Mouse (Mus musculus) stomach, embryonic 16.5 days (tissue): ENCODE results near the gene Sec16a. TPM values are rescaled to one million over a fixed set of nuclear protein-coding genes. Genes with fewer than 3 reads are reported as not detected.

ENCODE experiments used
- ATAC-seq: fragments of 200-750 bp; cut with Nextera tagmentation; 2 replicates; pipeline ENCODE4 v1.8.0; 2017; ENCODE audit warnings: moderate number of reproducible peaks, moderate TSS enrichment; ENCODE audit not compliant: insufficient read depth, low FRiP score
- H3K27ac ChIP-seq: fragments of 300-500 bp; sonication (generic); 2 replicates; pipeline ENCODE4 v1.5.1; 2014; ENCODE audit warnings: low read length
- H3K27me3 ChIP-seq: fragments of 300-500 bp; sonication (generic); 2 replicates; pipeline ENCODE4 v1.6.1; 2014; ENCODE audit warnings: low read length, control low read depth, mixed read lengths; ENCODE audit not compliant: control insufficient read depth, insufficient read depth
- H3K36me3 ChIP-seq: fragments of 300-500 bp; sonication (generic); 2 replicates; pipeline ENCODE4 v1.6.1; 2014; ENCODE audit warnings: low read length; ENCODE audit not compliant: control insufficient read depth, insufficient read depth
- H3K4me1 ChIP-seq: fragments of 300-500 bp; sonication (generic); 2 replicates; pipeline ENCODE4 v1.6.1; 2014; ENCODE audit warnings: low read length, control low read depth, mixed read lengths; ENCODE audit not compliant: control insufficient read depth, insufficient read depth
- H3K4me2 ChIP-seq: fragments of 300-500 bp; sonication (generic); 2 replicates; pipeline ENCODE4 v1.6.1; 2014; ENCODE audit warnings: low read depth, low read length, mixed read lengths
- H3K4me3 ChIP-seq: fragments of 300-500 bp; sonication (generic); replicated peaks from 2 replicates; pipeline ENCODE4 v1.5.1; 2014; ENCODE audit warnings: mild to moderate bottlenecking, low read length
- H3K9ac ChIP-seq: fragments of 300-500 bp; sonication (generic); 2 replicates; pipeline ENCODE4 v1.6.1; 2014; ENCODE audit warnings: low read length
- H3K9me3 ChIP-seq: fragments of 300-500 bp; sonication (generic); replicated peaks from 2 replicates; pipeline ENCODE4 v1.6.1; 2016; ENCODE audit warnings: low read length, control low read depth; ENCODE audit not compliant: control insufficient read depth
- WGBS: fragments of 180-500 bp; shearing (Covaris S2); extraction: QIAGEN DNeasy Blood & Tissue Kit; methylation state at CpG from one replicate; pipeline ENCODE4 v1.1.7; 2014; 5-methylcytosine and 5-hydroxymethylcytosine counted together
- polyA plus RNA-seq: library from polyadenylated mRNA; unstranded; fragments of >200 nt; fragmentation: Nextera tagmentation; extraction: Ambion mirVana; gene quantifications from 2 replicates; pipeline ENCODE4 v1.2.1, GENCODE M21; 2015

Sec16a gene
- polyA plus RNA-seq, 1 experiment from 2014 or later = 28.2 TPM

DNA sequence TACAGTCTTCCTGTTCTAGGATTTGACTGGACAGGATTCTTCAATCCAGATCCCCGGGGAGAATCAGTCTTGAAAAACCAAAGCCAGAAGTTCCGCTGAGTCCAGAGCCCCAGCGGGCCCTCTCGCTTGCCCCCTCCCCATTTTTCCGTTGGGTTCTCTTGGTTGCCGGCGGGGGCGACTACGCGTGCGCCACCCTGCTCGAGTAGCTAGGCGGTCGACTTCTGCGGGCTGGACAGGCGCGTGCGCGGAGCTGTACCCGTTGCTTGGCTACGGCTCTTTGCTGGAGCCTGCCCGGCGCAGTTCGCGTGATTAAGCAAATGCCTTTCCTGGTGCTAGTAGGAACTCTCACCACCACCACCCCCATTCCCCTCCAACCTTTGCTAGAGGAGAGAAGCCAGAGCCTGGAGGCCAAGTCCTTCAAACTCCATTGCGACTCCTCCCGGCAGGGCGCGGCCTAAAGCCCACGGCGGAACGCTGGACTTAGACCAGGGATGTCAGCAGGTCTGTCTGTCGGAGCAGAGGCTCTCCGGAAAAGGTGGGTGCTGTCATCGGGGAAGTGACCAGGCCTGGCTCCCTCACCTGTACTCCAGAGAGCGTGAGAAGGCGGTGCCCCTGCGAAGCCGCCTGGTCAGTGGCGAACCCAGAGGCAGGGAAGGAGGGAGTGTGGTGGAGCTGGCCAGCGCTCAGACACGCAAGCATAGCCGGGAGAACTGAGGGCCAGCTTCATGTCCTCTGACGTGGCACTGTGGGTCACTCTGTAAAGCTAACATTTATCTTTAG lies 840 bp upstream of the Sec16a start:
- Histone ChIP-seq H3K4me2 (peak overlapping the region; percentile 64), H3K9ac (peak overlapping the region; percentile 77), H3K27ac (peak overlapping the region; percentile 95), H3K36me3 (no peaks in the 10 kb centered on the region), H3K4me3 (peak overlapping the region; percentile 69), H3K9me3 (no peaks in the 10 kb centered on the region), H3K27me3 (no peaks in the 10 kb centered on the region), H3K4me1 (peaks cover 21% of the 10 kb centered on the region)
- peak; percentile 90 for ATAC-seq
- WGBS = under 1% methylated on average over 44 of the region's 44 CpGs

DNA sequence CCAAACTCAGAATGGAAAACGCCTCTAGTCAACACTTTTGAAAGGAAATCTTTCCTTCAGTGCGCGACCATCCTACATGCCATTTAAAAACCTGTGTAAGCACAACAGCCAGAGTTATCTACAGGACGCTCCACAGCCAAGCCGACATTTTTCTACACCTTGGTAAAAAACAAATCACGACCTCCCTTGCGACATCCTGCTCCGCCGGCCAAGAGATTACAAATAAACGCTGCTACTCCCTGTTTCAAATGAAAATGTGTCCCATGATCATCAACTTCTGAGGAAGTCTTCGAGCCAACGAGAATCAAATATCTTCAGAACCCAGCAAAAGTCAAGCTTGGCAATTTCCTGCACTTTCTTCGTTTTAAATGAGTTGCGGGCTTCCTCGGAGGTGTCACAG lies 648 bp downstream of the Sec16a start:
- H3K9ac ChIP-seq = peak overlapping the region; percentile 91
- H3K27ac ChIP-seq = peak overlapping the region; percentile 91
- H3K4me2 ChIP-seq = peak overlapping the region; percentile 65
- H3K36me3 ChIP-seq = peaks cover 5% of the 10 kb centered on the region; the same call in 1 of the 2 replicates
- WGBS = 1% methylated on average over 15 of the region's 15 CpGs
- peak overlapping the region; percentile 93 for H3K4me3 ChIP-seq
- H3K4me1 ChIP-seq = peaks cover 21% of the 10 kb centered on the region
- H3K27me3 ChIP-seq = no peaks in the 10 kb centered on the region
- no peaks in the 10 kb centered on the region for H3K9me3 ChIP-seq
- ATAC-seq = no peak

DNA sequence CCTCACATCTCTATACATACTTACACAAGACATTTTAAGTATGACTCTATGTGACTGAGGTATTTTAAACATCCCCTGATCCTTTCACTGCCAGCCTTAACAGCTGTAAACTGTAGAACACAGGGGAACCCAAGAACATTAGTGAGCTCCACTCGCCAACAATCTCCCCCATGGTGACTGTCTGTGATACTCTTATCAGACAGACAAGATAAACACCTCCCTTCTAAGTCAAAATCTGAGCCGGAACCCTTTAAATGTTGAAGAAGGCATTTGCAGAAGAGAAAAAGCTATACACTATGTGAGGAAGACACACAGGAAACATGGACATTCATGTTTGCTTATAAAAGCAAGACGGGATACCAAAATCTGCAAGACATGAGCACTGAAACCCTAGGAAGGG lies 1.1 kb downstream of the Sec16a start:
- WGBS = 8% methylated on average over 3 of the region's 3 CpGs
- Histone ChIP-seq H3K9ac (peak overlapping the region; percentile 91), H3K9me3 (no peaks in the 10 kb centered on the region), H3K4me3 (peak overlapping the region; percentile 93), H3K27ac (no peak overlapping the region), H3K36me3 (peaks cover 7% of the 10 kb centered on the region; the same call in 1 of the 2 replicates), H3K4me2 (peak overlapping the region; percentile 65), H3K4me1 (peaks cover 22% of the 10 kb centered on the region), H3K27me3 (no peaks in the 10 kb centered on the region)
- ATAC-seq = no peak

DNA sequence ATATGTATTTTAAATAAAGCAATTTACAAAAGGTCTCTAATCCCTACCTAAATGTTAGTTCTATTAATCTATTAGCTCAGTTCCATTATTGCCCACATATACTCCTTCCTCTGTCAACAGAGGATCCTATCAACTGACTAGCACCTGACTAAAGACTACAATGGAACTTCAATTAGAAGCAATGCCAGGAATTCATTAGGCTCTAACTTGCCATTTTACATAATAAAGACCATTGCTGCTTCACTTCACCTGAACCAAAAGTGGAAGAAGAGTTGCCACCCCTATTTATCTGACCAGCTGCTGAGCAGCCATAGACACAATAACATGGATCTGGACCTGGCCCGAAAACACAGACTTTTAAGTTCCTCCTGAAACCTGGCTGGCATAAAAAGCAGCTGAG lies 2.2 kb downstream of the Sec16a start:
- no peak for ATAC-seq
- peak overlapping the region; percentile 65 for H3K4me2 ChIP-seq
- H3K36me3 ChIP-seq = peaks cover 7% of the 10 kb centered on the region; the same call in 1 of the 2 replicates
- no peaks in the 10 kb centered on the region for H3K9me3 ChIP-seq
- peaks cover 30% of the 10 kb centered on the region for H3K4me1 ChIP-seq
- H3K4me3 ChIP-seq = no peak overlapping the region
- WGBS = 91% methylated on average over 1 of the region's 1 CpGs
- H3K9ac ChIP-seq = no peak overlapping the region
- H3K27me3 ChIP-seq = no peaks in the 10 kb centered on the region
- H3K27ac ChIP-seq = no peak overlapping the region

DNA sequence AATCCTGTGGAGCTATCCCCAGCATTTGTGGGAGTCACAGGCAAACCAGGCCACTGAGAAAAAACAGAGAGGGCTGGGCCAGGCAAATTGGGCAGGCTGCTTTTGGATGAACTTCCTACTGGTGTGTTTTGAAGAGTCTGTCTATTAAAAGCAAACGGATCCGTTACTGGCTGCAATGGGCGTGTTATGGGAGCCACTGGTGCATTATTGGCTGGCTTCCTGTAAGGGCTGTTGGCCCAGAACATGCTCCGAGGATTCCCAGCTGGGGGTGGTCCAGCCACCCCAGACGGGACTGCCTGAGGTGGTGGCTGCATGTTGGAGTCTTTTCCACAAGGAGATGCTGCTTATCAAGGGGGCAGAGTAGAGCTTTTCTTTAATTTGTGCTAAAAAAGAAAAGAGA lies 3.3 kb downstream of the Sec16a start:
- H3K9ac ChIP-seq = no peak overlapping the region
- no peak overlapping the region for H3K27ac ChIP-seq
- H3K4me2 ChIP-seq = no peak overlapping the region
- 66% methylated on average over 5 of the region's 5 CpGs for WGBS
- no peaks in the 10 kb centered on the region for H3K27me3 ChIP-seq
- peaks cover 7% of the 10 kb centered on the region; the same call in 1 of the 2 replicates for H3K36me3 ChIP-seq
- no peak overlapping the region for H3K4me3 ChIP-seq
- H3K4me1 ChIP-seq = peaks cover 33% of the 10 kb centered on the region
- H3K9me3 ChIP-seq = no peaks in the 10 kb centered on the region
- ATAC-seq = no peak

DNA sequence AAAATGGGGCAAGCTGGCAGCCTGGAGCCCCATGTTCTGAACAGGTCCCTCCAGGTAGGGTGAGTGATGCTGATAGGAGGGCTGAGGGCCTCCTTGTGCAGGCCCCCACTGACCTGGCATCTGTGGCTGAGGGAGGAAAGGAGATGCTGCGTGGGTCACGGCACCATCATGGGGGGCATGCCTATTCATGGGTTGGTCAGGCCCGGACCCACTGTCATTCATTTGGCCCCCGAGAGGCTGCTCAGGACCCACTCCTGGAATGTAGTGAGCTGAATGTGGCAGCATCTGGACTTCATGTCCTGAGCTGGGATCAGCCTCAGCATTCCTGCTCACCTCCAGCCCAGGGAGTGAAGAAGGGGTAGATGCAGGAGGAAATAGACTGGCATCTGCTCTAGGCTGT lies 3.8 kb downstream of the Sec16a start:
- H3K27ac ChIP-seq = no peak overlapping the region
- no peak overlapping the region for H3K4me3 ChIP-seq
- no peak for ATAC-seq
- no peak overlapping the region for H3K9ac ChIP-seq
- H3K36me3 ChIP-seq = peaks cover 7% of the 10 kb centered on the region; the same call in 1 of the 2 replicates
- H3K4me1 ChIP-seq = peaks cover 30% of the 10 kb centered on the region
- H3K4me2 ChIP-seq = no peak overlapping the region
- WGBS = 94% methylated on average over 4 of the region's 4 CpGs
- no peaks in the 10 kb centered on the region for H3K27me3 ChIP-seq
- H3K9me3 ChIP-seq = no peaks in the 10 kb centered on the region

DNA sequence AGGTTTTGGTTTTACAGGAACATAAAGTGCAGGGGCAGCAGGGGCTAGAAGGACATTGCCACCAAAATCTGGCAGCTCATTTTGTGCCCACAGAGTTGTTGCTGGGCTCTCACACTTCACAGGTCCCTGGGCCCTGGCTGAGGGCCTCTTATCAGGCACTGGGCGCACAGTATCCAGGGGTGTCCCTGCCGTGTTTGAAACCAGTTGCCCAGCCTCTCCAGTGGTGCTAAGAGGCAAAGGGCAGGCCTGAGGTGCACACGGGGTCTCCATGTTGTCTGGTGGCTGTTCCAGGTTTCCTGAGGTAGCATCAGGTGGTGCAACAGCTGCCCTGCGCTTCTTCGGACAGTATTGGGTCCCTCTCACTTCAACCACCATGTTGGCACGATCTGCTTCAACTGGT lies 5.3 kb downstream of the Sec16a start:
- no peak for ATAC-seq
- H3K27ac ChIP-seq = no peak overlapping the region
- H3K4me1 ChIP-seq = peaks cover 30% of the 10 kb centered on the region
- H3K36me3 ChIP-seq = peaks cover 13% of the 10 kb centered on the region
- 90% methylated on average over 6 of the region's 6 CpGs for WGBS
- no peaks in the 10 kb centered on the region for H3K27me3 ChIP-seq
- H3K9ac ChIP-seq = no peak overlapping the region
- no peak overlapping the region for H3K4me2 ChIP-seq
- H3K4me3 ChIP-seq = no peak overlapping the region
- no peaks in the 10 kb centered on the region for H3K9me3 ChIP-seq

DNA sequence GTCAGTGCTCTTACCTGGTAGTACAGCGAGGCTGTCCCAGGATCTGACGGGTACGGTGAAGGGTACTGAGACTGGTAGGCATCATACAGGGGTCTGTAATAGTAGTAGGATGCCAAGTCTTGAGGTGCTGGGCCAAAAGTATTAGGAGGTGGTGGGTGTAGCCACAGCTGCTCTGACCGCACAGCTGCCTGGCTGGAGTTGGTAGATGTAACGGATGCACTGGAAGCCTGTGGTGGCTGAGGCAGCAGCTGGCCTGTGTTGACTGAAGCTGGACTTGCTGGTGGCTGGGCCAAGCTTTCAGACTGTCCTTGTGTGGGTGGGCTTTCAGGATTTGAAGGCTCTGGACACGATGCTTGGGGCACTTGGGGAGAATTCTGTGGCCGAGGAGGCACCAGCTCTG lies 6.6 kb downstream of the Sec16a start:
- no peak overlapping the region for H3K4me2 ChIP-seq
- peaks cover 24% of the 10 kb centered on the region for H3K4me1 ChIP-seq
- peak overlapping the region; percentile 39 for H3K9ac ChIP-seq
- 86% methylated on average over 7 of the region's 7 CpGs for WGBS
- no peak overlapping the region for H3K27ac ChIP-seq
- peaks cover 17% of the 10 kb centered on the region for H3K36me3 ChIP-seq
- no peaks in the 10 kb centered on the region for H3K9me3 ChIP-seq
- H3K27me3 ChIP-seq = no peaks in the 10 kb centered on the region
- no peak overlapping the region for H3K4me3 ChIP-seq
- ATAC-seq = no peak; the same call in 1 of the 2 replicates

DNA sequence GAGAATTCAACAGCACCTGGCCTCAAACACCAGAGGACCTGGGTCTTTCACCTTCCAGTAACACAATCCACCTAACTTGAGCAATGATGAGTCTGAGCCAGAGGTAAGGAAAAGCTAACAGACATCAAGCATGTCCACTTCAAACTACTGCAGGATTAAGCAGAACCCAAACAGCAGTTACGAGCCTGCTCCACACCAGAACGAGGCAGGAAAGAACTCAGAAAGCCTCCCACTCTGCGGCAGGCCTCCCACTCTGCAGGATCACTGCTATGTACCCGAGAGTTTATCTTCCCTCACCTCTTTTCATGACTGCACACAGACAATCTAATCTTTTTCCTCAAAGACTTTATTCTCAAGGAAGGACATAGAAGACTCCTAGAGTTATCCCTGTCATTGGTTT lies 7.8 kb downstream of the Sec16a start:
- 55% methylated on average over 4 of the region's 4 CpGs for WGBS
- no peak overlapping the region for H3K4me2 ChIP-seq
- H3K4me3 ChIP-seq = no peak overlapping the region
- H3K9me3 ChIP-seq = no peaks in the 10 kb centered on the region
- H3K9ac ChIP-seq = no peak overlapping the region; the same call in 1 of the 2 replicates
- peaks cover 19% of the 10 kb centered on the region for H3K4me1 ChIP-seq
- no peak for ATAC-seq
- no peaks in the 10 kb centered on the region for H3K27me3 ChIP-seq
- H3K36me3 ChIP-seq = peaks cover 17% of the 10 kb centered on the region
- no peak overlapping the region for H3K27ac ChIP-seq
